Mouse (Mus musculus) right cerebral cortex, postnatal 14 days (tissue): Measurements from ENCODE around the gene Cetn4.

Source experiments
- DNase-seq: peaks from one replicate; pipeline ENCODE4 v3.0.0; 2022

Gene Cetn4

GRCm38 (mm10) chr3:37312370-37312941, at the start of gene Cetn4, which contains the start of gene Bbs12:
TSS of gene Cetn4 (minus strand) at chr3:37312708.
TSS of gene Bbs12 (plus strand) at chr3:37312554.
- DNase-seq: peak; percentile 98

GRCm38 (mm10) chr3:37360729-37361128, 48.2 kb upstream of the Cetn4 start:
- DNase-seq: no peak

- DNase-seq: no peak
Observed at GRCm38 (mm10) chr3:37354737-37355136, 42.2 kb upstream of the Cetn4 start.

- DNase-seq: no peak
Observed at GRCm38 (mm10) chr3:37353951-37354481, 41.5 kb upstream of the Cetn4 start.

GRCm38 (mm10) chr3:37350386-37350785, 37.9 kb upstream of the Cetn4 start:
- DNase-seq: no peak

- DNase-seq: no peak
Observed at GRCm38 (mm10) chr3:37349166-37349548, 36.6 kb upstream of the Cetn4 start.

GRCm38 (mm10) chr3:37348221-37349165, 36.0 kb upstream of the Cetn4 start, which contains the start of gene Fgf2:
TSS of gene Fgf2 (plus strand) at chr3:37348346.
- DNase-seq: peak; percentile 29

GRCm38 (mm10) chr3:37347671-37348070, 35.2 kb upstream of the Cetn4 start:
- DNase-seq: no peak

GRCm38 (mm10) chr3:37342811-37343210, 30.3 kb upstream of the Cetn4 start:
- no peak for DNase-seq

GRCm38 (mm10) chr3:37341110-37341509, 28.6 kb upstream of the Cetn4 start:
- DNase-seq: no peak

- no peak for DNase-seq
Observed at GRCm38 (mm10) chr3:37334053-37334452, 21.5 kb upstream of the Cetn4 start.

- no peak for DNase-seq
Observed at GRCm38 (mm10) chr3:37331999-37332449, 19.5 kb upstream of the Cetn4 start.

GRCm38 (mm10) chr3:37329963-37330362, 17.5 kb upstream of the Cetn4 start:
- DNase-seq: no peak

- no peak for DNase-seq
Observed at GRCm38 (mm10) chr3:37328489-37328888, 16.0 kb upstream of the Cetn4 start.

GRCm38 (mm10) chr3:37326627-37327026, 14.1 kb upstream of the Cetn4 start:
- DNase-seq: no peak

- DNase-seq: no peak
Observed at GRCm38 (mm10) chr3:37325317-37326112, 13.0 kb upstream of the Cetn4 start.

- DNase-seq: no peak
Observed at GRCm38 (mm10) chr3:37324310-37324709, 11.8 kb upstream of the Cetn4 start.

- no peak for DNase-seq
Observed at GRCm38 (mm10) chr3:37316233-37316632, 3.7 kb upstream of the Cetn4 start.

- no peak for DNase-seq
Observed at GRCm38 (mm10) chr3:37313371-37313770, 863 bp upstream of the Cetn4 start.

- DNase-seq: no peak
Observed at GRCm38 (mm10) chr3:37311897-37312369, 575 bp downstream of the Cetn4 start.

- no peak for DNase-seq
Observed at GRCm38 (mm10) chr3:37303392-37304139, 8.9 kb downstream of the Cetn4 start.

- peak; percentile 34 for DNase-seq
Observed at GRCm38 (mm10) chr3:37302685-37303084, 9.8 kb downstream of the Cetn4 start.
